Mouse (Mus musculus) lung, embryonic 14.5 days (tissue): Measurements from ENCODE around the gene Fchsd2. TPM values are rescaled to one million over a fixed set of nuclear protein-coding genes. Genes with fewer than 3 reads are reported as not detected.
"Not testable (repeated sequence)": the region's sequence is repeated elsewhere in the genome, so short reads cannot be mapped to it uniquely, and the experiment has no call there.

ENCODE experiments used
- ATAC-seq: fragments of 200-750 bp; cut with Nextera tagmentation; 2 replicates; pipeline ENCODE4 v1.8.0; 2017; ENCODE audit warnings: mild to moderate bottlenecking, moderate TSS enrichment, moderate library complexity; ENCODE audit not compliant: insufficient read depth
- DNase-seq: peaks from one replicate; pipeline ENCODE4 v3.0.0-alpha.2; 2015
- H3K27ac ChIP-seq: fragments of 300-500 bp; sonication (generic); 2 replicates; pipeline ENCODE4 v1.5.1; 2014; ENCODE audit warnings: low read depth, mild to moderate bottlenecking, moderate library complexity
- H3K27me3 ChIP-seq: fragments of 300-500 bp; sonication (generic); 2 replicates; pipeline ENCODE4 v1.6.1; 2014; ENCODE audit warnings: low read length, control low read depth; ENCODE audit not compliant: insufficient read depth
- H3K36me3 ChIP-seq: fragments of 300-500 bp; sonication (generic); 2 replicates; pipeline ENCODE4 v1.6.1; 2014; ENCODE audit warnings: control low read depth; ENCODE audit not compliant: insufficient read depth
- H3K4me1 ChIP-seq: fragments of 300-500 bp; sonication (generic); 2 replicates; pipeline ENCODE4 v1.6.1; 2014; ENCODE audit warnings: antibody characterized with exemption, control low read depth; ENCODE audit not compliant: insufficient read depth
- H3K4me2 ChIP-seq: fragments of 300-500 bp; sonication (generic); 2 replicates; pipeline ENCODE4 v1.6.1; 2014; ENCODE audit warnings: mild to moderate bottlenecking
- H3K4me3 ChIP-seq: fragments of 300-500 bp; sonication (generic); 2 replicates; pipeline ENCODE4 v1.5.1; 2014; ENCODE audit warnings: low read depth, low read length
- H3K9ac ChIP-seq: fragments of 300-500 bp; sonication (generic); 2 replicates; pipeline ENCODE4 v1.6.1; 2014
- H3K9me3 ChIP-seq: fragments of 300-500 bp; sonication (generic); 2 replicates; pipeline ENCODE4 v1.6.1; 2016; ENCODE audit warnings: low read depth, low read length, control low read depth
- CTCF ChIP-seq: IDR thresholded peaks from 2 replicates; pipeline ENCODE4 v1.5.1; 2016; ENCODE audit warnings: antibody characterized with exemption, low read depth
- WGBS: fragments of 180-500 bp; shearing (Covaris S2); extraction: QIAGEN DNeasy Blood & Tissue Kit; methylation state at CpG from one replicate; pipeline ENCODE4 v1.1.7; 2014; 5-methylcytosine and 5-hydroxymethylcytosine counted together
- polyA plus RNA-seq: library from polyadenylated mRNA; unstranded; fragments of >200 nt; fragmentation: Nextera tagmentation; extraction: Ambion mirVana; gene quantifications from 2 replicates; pipeline ENCODE4 v1.2.1, GENCODE M21; 2014

Fchsd2 gene
- polyA plus RNA-seq, 1 experiment from 2014 or later: 23.8 TPM

DNA sequence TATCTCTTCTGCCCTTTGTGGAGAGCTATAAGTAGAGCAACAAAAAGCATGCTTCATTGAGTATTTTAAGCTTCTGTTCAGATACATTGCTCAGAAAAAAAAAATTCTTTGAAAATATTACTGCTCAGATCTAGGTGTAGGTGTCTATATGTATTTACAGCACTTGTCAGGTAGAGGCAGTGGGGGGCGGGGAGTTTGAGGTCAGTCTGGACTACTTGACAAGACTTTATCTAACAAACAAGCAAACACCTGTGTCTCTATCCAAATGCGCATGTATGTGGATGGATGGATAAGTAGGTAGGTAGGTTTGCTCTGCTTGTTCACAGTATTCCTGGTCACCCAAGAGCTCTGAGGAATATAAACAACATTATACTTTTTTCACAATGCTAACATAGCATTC is 40.9 kb downstream of the Fchsd2 start:
- no peaks in the 10 kb centered on the region for H3K9me3 ChIP-seq
- no peak overlapping the region for H3K4me2 ChIP-seq
- WGBS: 83% methylated on average over 2 of the region's 2 CpGs
- no peak for DNase-seq
- no peak for TF ChIP-seq CTCF
- H3K4me3 ChIP-seq: no peak overlapping the region
- no peaks in the 10 kb centered on the region for H3K27me3 ChIP-seq
- no peaks in the 10 kb centered on the region for H3K36me3 ChIP-seq
- H3K4me1 ChIP-seq: no peaks in the 10 kb centered on the region
- H3K27ac ChIP-seq: no peak overlapping the region
- no peak for ATAC-seq
- no peak overlapping the region for H3K9ac ChIP-seq

DNA sequence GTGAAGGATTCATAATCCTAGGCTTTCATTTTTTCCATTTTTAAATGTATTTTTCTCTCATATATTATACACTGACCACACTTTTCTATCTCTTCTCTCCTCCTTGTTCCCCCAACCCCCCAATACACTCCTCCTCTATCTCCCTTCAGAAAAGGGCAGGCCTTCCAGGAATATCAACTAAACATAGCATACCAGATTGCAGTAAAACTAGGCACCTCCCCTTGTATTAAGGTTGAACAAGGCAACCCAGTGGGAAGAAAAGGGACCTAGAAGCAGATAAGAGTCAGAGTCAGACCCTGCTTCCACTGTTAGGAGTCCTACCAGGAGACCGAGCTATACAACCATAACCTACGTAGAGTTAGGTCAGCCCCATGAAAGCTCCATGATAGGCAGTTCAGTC is 41.5 kb downstream of the Fchsd2 start:
- no peak overlapping the region for H3K4me2 ChIP-seq
- DNase-seq: no peak
- H3K36me3 ChIP-seq: no peaks in the 10 kb centered on the region
- no peaks in the 10 kb centered on the region for H3K27me3 ChIP-seq
- no peak for ATAC-seq
- no peak overlapping the region for H3K9ac ChIP-seq
- 94% methylated on average over 2 of the region's 2 CpGs for WGBS
- H3K4me3 ChIP-seq: no peak overlapping the region
- no peaks in the 10 kb centered on the region for H3K9me3 ChIP-seq
- H3K4me1 ChIP-seq: no peaks in the 10 kb centered on the region
- H3K27ac ChIP-seq: no peak overlapping the region
- no peak for TF ChIP-seq CTCF

DNA sequence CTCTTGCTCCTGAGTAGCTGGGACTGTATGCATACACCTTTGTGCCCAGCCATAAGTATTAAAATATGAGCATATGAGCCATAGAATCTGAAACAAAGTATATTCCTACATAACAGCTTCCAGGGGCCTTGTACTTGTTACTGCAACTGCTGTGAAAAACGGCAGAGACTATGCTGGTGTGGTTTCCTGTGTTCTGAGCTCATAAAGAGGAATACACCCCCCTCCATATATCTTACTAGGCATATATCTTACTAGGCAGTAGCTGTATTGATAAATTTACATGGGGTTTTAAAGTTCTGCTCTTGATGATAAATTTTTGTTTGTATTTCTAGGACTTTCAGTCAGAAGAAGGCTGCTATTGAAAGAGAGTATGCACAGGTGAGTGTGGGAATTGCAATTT is 46.2 kb downstream of the Fchsd2 start:
- WGBS: 31% methylated on average over 1 of the region's 1 CpGs
- no peaks in the 10 kb centered on the region for H3K27me3 ChIP-seq
- ATAC-seq (no peak), DNase-seq (no peak)
- peaks cover 3% of the 10 kb centered on the region for H3K36me3 ChIP-seq
- no peak overlapping the region for H3K4me3 ChIP-seq
- H3K9ac ChIP-seq: no peak overlapping the region
- H3K27ac ChIP-seq: no peak overlapping the region
- no peak for TF ChIP-seq CTCF
- no peaks in the 10 kb centered on the region for H3K9me3 ChIP-seq
- no peak overlapping the region for H3K4me2 ChIP-seq
- H3K4me1 ChIP-seq: no peaks in the 10 kb centered on the region

DNA sequence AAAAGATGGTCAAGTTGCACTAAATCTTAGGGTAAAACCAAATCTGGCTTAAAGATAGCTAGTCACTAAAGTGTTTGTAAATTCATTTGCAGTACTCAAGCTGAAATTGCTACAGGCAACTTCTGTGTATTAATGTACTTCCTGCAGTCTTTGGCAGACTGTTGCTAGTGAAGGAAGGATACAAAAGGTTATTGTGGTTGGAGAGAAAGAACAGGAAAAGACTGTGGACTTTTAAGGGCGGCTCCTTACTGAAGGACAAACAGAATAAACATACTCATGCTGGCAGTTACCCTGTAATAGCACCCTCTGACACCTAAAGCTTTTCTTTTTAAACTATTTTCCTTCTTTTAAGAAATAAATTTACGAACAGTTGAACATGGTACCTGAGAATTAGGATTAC is 50.2 kb downstream of the Fchsd2 start:
- no peaks in the 10 kb centered on the region for H3K9me3 ChIP-seq
- DNase-seq: peak; percentile 23
- no peaks in the 10 kb centered on the region for H3K27me3 ChIP-seq
- no peak for ATAC-seq
- no peak overlapping the region for H3K4me2 ChIP-seq
- no peak overlapping the region for H3K9ac ChIP-seq
- WGBS: 46% methylated on average over 2 of the region's 2 CpGs
- TF ChIP-seq CTCF: no peak
- peaks cover 3% of the 10 kb centered on the region for H3K36me3 ChIP-seq
- H3K27ac ChIP-seq: peak overlapping the region; percentile 54; the same call in 1 of the 2 replicates
- H3K4me1 ChIP-seq: no peaks in the 10 kb centered on the region
- no peak overlapping the region for H3K4me3 ChIP-seq

DNA sequence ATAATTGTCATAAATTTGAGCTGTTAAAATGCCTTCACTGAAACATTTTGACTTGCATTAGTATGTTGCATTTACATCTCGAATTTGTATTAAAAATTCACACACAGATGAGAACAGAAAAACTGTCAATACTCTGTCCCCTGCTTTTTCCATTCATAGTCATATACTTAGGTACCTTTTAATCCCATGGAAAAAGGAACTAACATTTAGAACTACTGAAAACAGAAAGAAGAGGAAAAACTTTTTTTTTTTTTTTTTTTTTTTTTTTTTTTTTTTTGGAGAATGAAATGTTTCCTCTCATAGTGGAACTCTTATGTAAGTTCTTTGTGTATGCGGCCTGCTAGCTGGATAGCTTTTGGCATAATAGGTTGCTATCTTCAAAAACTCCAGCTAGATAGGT is 51.6 kb downstream of the Fchsd2 start:
- Histone ChIP-seq H3K4me2 (no peak overlapping the region), H3K27me3 (no peaks in the 10 kb centered on the region), H3K4me3 (no peak overlapping the region), H3K9ac (no peak overlapping the region), H3K36me3 (peaks cover 3% of the 10 kb centered on the region), H3K9me3 (no peaks in the 10 kb centered on the region), H3K4me1 (no peaks in the 10 kb centered on the region), H3K27ac (no peak overlapping the region)
- TF ChIP-seq CTCF: no peak
- WGBS: 70% methylated on average over 2 of the region's 2 CpGs
- DNase-seq (no peak), ATAC-seq (no peak)

DNA sequence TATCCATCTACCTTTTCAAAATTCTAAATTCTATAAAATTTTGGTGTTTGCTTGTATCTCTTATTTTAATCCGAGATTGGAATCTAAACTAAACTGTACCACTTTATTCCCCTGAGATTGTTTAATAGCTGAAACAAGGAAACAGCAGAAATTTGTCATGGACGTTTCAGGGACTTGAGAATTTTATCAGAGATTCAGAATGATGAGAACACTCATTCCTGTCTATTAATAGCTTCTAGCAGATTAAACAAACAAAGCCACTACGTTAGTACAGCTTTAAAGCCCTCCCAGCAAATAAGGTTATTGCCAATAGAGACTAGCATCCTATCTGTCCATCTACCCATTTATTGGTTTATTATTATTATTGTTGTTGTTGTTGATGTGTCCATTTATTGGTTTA is 56.4 kb downstream of the Fchsd2 start:
- no peak for DNase-seq
- no peaks in the 10 kb centered on the region for H3K27me3 ChIP-seq
- H3K9me3 ChIP-seq: no peaks in the 10 kb centered on the region
- 39% methylated on average over 3 of the region's 3 CpGs for WGBS
- no peak overlapping the region for H3K4me2 ChIP-seq
- no peak overlapping the region for H3K4me3 ChIP-seq
- no peak for TF ChIP-seq CTCF
- H3K9ac ChIP-seq: no peak overlapping the region
- no peaks in the 10 kb centered on the region for H3K36me3 ChIP-seq
- no peak for ATAC-seq
- no peak overlapping the region for H3K27ac ChIP-seq
- no peaks in the 10 kb centered on the region for H3K4me1 ChIP-seq

DNA sequence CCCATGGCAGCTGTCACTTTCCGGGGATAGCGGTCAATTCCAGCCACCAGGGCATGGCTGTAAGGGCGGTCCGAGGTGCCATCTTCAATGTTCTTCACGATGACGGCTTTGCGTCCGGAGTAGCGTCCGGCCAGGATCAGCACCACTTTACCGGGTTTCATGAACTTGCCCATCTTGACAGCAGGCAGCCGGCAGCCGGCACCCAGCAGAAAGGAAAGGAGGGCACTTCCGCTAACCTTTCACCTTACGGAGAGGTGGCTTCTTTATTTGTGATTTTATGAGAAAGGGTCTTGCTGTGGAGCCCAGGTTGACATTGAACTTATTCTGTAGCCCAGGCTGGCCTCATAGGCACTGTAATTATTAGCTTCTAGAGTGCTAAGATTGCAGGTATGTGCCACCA is 62.2 kb downstream of the Fchsd2 start:
- H3K4me1 ChIP-seq, H3K27ac ChIP-seq, H3K36me3 ChIP-seq, DNase-seq, H3K9me3 ChIP-seq, H3K9ac ChIP-seq, ATAC-seq, H3K27me3 ChIP-seq, H3K4me3 ChIP-seq, H3K4me2 ChIP-seq: not testable (repeated sequence)
- 95% methylated on average over 15 of the region's 15 CpGs for WGBS

DNA sequence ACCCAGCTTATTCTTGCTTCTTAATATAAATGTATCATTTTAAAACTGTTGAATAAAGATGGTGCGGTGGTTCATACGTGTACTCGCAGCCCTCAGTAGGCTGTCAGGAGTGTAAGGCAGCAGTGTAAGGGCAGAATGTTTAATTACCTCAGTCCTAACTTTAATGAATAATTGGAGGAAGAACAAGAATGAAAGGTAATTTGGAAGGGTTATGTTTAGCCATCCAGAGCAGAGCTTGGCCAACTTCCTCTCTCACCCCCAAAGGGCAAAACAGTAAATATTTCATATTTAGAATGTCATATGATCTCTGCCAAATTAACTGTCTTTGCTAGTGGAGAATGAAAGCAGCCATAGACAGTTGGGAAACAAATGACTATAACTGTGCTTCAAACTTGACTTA is 62.6 kb downstream of the Fchsd2 start:
- 82% methylated on average over 3 of the region's 3 CpGs for whole genome bisulfite sequencing
- H3K9me3 ChIP-seq: no peaks in the 10 kb centered on the region
- H3K4me2 ChIP-seq: no peak overlapping the region
- ATAC-seq (no peak), DNase-seq (peak; percentile 28)
- no peak overlapping the region for H3K9ac ChIP-seq
- H3K4me3 ChIP-seq: no peak overlapping the region
- H3K27me3 ChIP-seq: no peaks in the 10 kb centered on the region
- no peaks in the 10 kb centered on the region for H3K36me3 ChIP-seq
- no peak overlapping the region for H3K27ac ChIP-seq
- no peaks in the 10 kb centered on the region for H3K4me1 ChIP-seq
- no peak for TF ChIP-seq CTCF
